Comparison of ENCODE assay signal across 8 mouse cellular contexts in the genomic region with DNA sequence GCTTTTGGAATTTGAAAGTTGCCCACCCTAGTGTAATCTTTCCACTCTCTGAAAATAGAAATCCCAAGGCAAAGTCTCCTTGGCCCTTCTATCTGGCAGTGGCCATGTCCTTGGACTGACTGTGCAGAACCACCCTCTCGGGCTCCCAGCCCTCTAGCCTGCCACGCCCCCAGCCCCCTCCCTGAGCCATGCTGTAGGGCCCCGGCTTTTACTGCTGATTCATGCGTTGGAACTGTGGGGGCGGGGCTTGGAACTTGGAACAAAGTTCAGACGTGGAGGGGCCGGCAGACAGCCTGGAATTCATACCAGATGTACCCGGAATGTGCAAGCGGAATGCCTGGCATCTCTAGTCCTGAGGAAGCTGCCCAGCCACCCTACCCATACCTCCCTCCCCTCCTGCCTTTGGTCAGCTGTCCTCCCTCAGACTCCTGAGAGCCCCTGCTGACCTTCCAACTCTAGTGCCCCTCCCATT. TPM values are rescaled to one million over a fixed set of nuclear protein-coding genes. Genes with fewer than 3 reads are reported as not detected.
DNase-seq lines count a peak whose midpoint lies in the region; ATAC-seq and TF ChIP-seq lines count a peak whose summit lies in the region.

No protein-coding gene starts in this region.

- H3K36me3 ChIP-seq in embryonic facial prominence, embryonic 11.5 days (replicated peaks; ENCODE audit: control insufficient read depth, insufficient read depth, low read depth, low read length): no peaks in the 10 kb centered on the region
- H3K36me3 ChIP-seq in kidney, adult 2 months (ENCODE audit: control insufficient read depth, insufficient read depth, low read length): peaks cover 16% of the 10 kb centered on the region
- H3K36me3 ChIP-seq in liver, embryonic 13.5 days: peaks cover 34% of the 10 kb centered on the region
- H3K36me3 ChIP-seq in neural tube, embryonic 11.5 days (ENCODE audit: control insufficient read depth, insufficient read depth, low read length): no peaks in the 10 kb centered on the region
- H3K36me3 ChIP-seq in testis, adult 2 months (ENCODE audit: control insufficient read depth, insufficient read depth, low read length): no peaks in the 10 kb centered on the region

- H3K4me3 ChIP-seq in embryonic facial prominence, embryonic 11.5 days (ENCODE audit: low read depth, low read length): peak overlapping the region; percentile 63; the same call in 1 of the 2 replicates
- peak overlapping the region; percentile 85 for H3K4me3 ChIP-seq in kidney, adult 2 months (ENCODE audit: insufficient read depth, low read depth, low read length)
- H3K4me3 ChIP-seq in liver, embryonic 13.5 days (replicated peaks): peak overlapping the region; percentile 92
- no peak overlapping the region; the same call in 1 of the 2 replicates for H3K4me3 ChIP-seq in neural tube, embryonic 11.5 days (ENCODE audit: low read depth, low read length)
- H3K4me3 ChIP-seq in testis, adult 2 months (ENCODE audit: control insufficient read depth, low read depth, low read length): peak overlapping the region; percentile 85

- H3K27me3 ChIP-seq in embryonic facial prominence, embryonic 11.5 days (ENCODE audit: control insufficient read depth, insufficient read depth, low read length): no peaks in the 10 kb centered on the region
- H3K27me3 ChIP-seq in kidney, adult 2 months (replicated peaks; ENCODE audit: control insufficient read depth, insufficient read depth, low read length): no peaks in the 10 kb centered on the region
- H3K27me3 ChIP-seq in liver, embryonic 13.5 days: no peaks in the 10 kb centered on the region
- no peaks in the 10 kb centered on the region for H3K27me3 ChIP-seq in neural tube, embryonic 11.5 days (ENCODE audit: control insufficient read depth, insufficient read depth, low read length)
- H3K27me3 ChIP-seq in testis, adult 2 months (ENCODE audit: control insufficient read depth, insufficient read depth, low read length): no peaks in the 10 kb centered on the region

- H3K27ac ChIP-seq in embryonic facial prominence, embryonic 11.5 days (replicated peaks; ENCODE audit: low read depth, low read length): peak overlapping the region; percentile 44; the same call in 1 of the 2 replicates
- peak overlapping the region; percentile 99 for H3K27ac ChIP-seq in kidney, adult 2 months (ENCODE audit: insufficient read depth, low read depth, low read length)
- H3K27ac ChIP-seq in liver, embryonic 13.5 days: peak overlapping the region; percentile 100
- no peak overlapping the region for H3K27ac ChIP-seq in neural tube, embryonic 11.5 days (ENCODE audit: low read depth, low read length)
- H3K27ac ChIP-seq in testis, adult 2 months (ENCODE audit: control insufficient read depth, insufficient read depth, low read depth, low read length): peak overlapping the region; percentile 82

- H3K4me1 ChIP-seq in embryonic facial prominence, embryonic 11.5 days (ENCODE audit: control insufficient read depth, insufficient read depth, low read length): peaks cover 6% of the 10 kb centered on the region; the same call in 1 of the 2 replicates
- H3K4me1 ChIP-seq in kidney, adult 2 months (ENCODE audit: control insufficient read depth, insufficient read depth, low read length): peaks cover 37% of the 10 kb centered on the region
- peaks cover 74% of the 10 kb centered on the region for H3K4me1 ChIP-seq in liver, embryonic 13.5 days (replicated peaks)
- peaks cover 23% of the 10 kb centered on the region for H3K4me1 ChIP-seq in neural tube, embryonic 11.5 days (ENCODE audit: control insufficient read depth, insufficient read depth, low read length)
- H3K4me1 ChIP-seq in testis, adult 2 months (ENCODE audit: control insufficient read depth, insufficient read depth, low read length): peaks cover 38% of the 10 kb centered on the region

- H3K4me2 ChIP-seq in embryonic facial prominence, embryonic 11.5 days (ENCODE audit: low read depth, low read length): peak overlapping the region; percentile 95
- H3K4me2 ChIP-seq in liver, embryonic 13.5 days: peak overlapping the region; percentile 92
- peak overlapping the region; percentile 92 for H3K4me2 ChIP-seq in neural tube, embryonic 11.5 days (ENCODE audit: low read depth)

- no peak for ATAC-seq in embryonic facial prominence, embryonic 11.5 days (replicated peaks; ENCODE audit: insufficient number of reproducible peaks, low FRiP score, low TSS enrichment, low read depth)
- peak; percentile 58 for ATAC-seq in liver, embryonic 13.5 days (ENCODE audit: low read depth)
- no peak for ATAC-seq in neural tube, embryonic 11.5 days (ENCODE audit: insufficient read depth, low FRiP score, low TSS enrichment)

- TF ChIP-seq CTCF in kidney, adult 2 months (conservative IDR thresholded peaks at IDR 0.05; ENCODE audit: insufficient read depth, insufficient read length, low read depth, low read length): no peak
- TF ChIP-seq CTCF in testis, adult 2 months (IDR thresholded peaks at IDR 0.05; ENCODE audit: control insufficient read depth, insufficient read depth, insufficient replicate concordance, low read depth, low read length): no peak

- H3K9ac ChIP-seq in embryonic facial prominence, embryonic 11.5 days (replicated peaks; ENCODE audit: low read length): no peak overlapping the region; the same call in 1 of the 2 replicates
- H3K9ac ChIP-seq in liver, embryonic 13.5 days: peak overlapping the region; percentile 97
- H3K9ac ChIP-seq in neural tube, embryonic 11.5 days (ENCODE audit: low read length): no peak overlapping the region; the same call in 1 of the 2 replicates

- WGBS in embryonic facial prominence, embryonic 11.5 days: 2% methylated on average over 9 of the region's 9 CpGs
- WGBS in kidney, adult 2 months: 3% methylated on average over 9 of the region's 9 CpGs
- WGBS in liver, embryonic 13.5 days (ENCODE audit: insufficient replicate concordance): 4% methylated on average over 9 of the region's 9 CpGs
- WGBS in neural tube, embryonic 11.5 days: 2% methylated on average over 9 of the region's 9 CpGs

- no peak for TF ChIP-seq POLR2A in kidney, adult 2 months (IDR thresholded peaks at IDR 0.05; ENCODE audit: low read depth, low read length)
- TF ChIP-seq POLR2A in testis, adult 2 months (IDR thresholded peaks at IDR 0.05; ENCODE audit: control insufficient read depth, low read depth, low read length): 0 out of 2 replicates have a peak, but pooled peaks have one; percentile 31

- H3K9me3 ChIP-seq in embryonic facial prominence, embryonic 11.5 days (replicated peaks; ENCODE audit: control insufficient read depth, low read length): no peaks in the 10 kb centered on the region
- no peaks in the 10 kb centered on the region for H3K9me3 ChIP-seq in liver, embryonic 13.5 days (replicated peaks)
- H3K9me3 ChIP-seq in neural tube, embryonic 11.5 days (ENCODE audit: control insufficient read depth, low read length): no peaks in the 10 kb centered on the region

- DNase-seq in 3T3-L1 (ENCODE audit: low read depth, low spot score): peak; percentile 99
- peak; percentile 95 for DNase-seq in adrenal gland, adult 8-10 months
- DNase-seq in embryonic facial prominence, embryonic 11.5 days (ENCODE audit: low spot score): peak; percentile 95
- DNase-seq in heart, adult 8-10 months (ENCODE audit: low spot score): peak; percentile 90
- peak; percentile 98 for DNase-seq in kidney, adult 2 months
- DNase-seq in liver, embryonic 13.5 days: peak; percentile 91
- DNase-seq in neural tube, embryonic 11.5 days (ENCODE audit: low spot score): peak; percentile 78

RNA-seq across cellular contexts. Expression of a gene that starts 1.4 kb away (rescaled TPM):
- total RNA-seq in adrenal gland, adult 8-10 months (2022): 10 to 100 TPM; 10.1 to 16.7 (median 13.1) TPM
- polyA plus RNA-seq in embryonic facial prominence, embryonic 11.5 days (2014; fragmentation: Nextera tagmentation; extraction: Ambion mirVana): 12.5 and 15.4 TPM in 2 replicates
- 1 to 10 TPM; 2.8 to 5.1 (median 4.0) TPM for total RNA-seq in heart, adult 8-10 months (2022)
- polyA plus RNA-seq in kidney, adult 2 months (2012; rRNA removed): 14.2 and 14.6 TPM in 2 replicates
- polyA plus RNA-seq in liver, embryonic 13.5 days (2015; fragmentation: Nextera tagmentation; extraction: Ambion mirVana): 18.7 and 18.8 TPM in 2 replicates
- polyA plus RNA-seq in neural tube, embryonic 11.5 days (2014; fragmentation: Nextera tagmentation; extraction: Ambion mirVana): 8.7 and 11.0 TPM in 2 replicates
- 6.8 and 7.3 TPM in 2 replicates for polyA plus RNA-seq in testis, adult 2 months (2012; rRNA removed)

RNA-seq across cellular contexts. Expression of a gene that starts 8.4 kb away (rescaled TPM):
- 10 to 100 TPM; 19.3 to 21.7 (median 20.2) TPM for total RNA-seq in adrenal gland, adult 8-10 months (2022)
- polyA plus RNA-seq in embryonic facial prominence, embryonic 11.5 days (2014; fragmentation: Nextera tagmentation; extraction: Ambion mirVana): 2.3 and 4.1 TPM in 2 replicates
- 10 to 100 TPM in 1 of 4 experiments, 1 to 10 TPM in 3; 7.9 to 10.1 (median 8.8) TPM for total RNA-seq in heart, adult 8-10 months (2022)
- polyA plus RNA-seq in kidney, adult 2 months (2012; rRNA removed): 17.7 and 21.0 TPM in 2 replicates
- 18.5 and 21.3 TPM in 2 replicates for polyA plus RNA-seq in liver, embryonic 13.5 days (2015; fragmentation: Nextera tagmentation; extraction: Ambion mirVana)
- polyA plus RNA-seq in neural tube, embryonic 11.5 days (2014; fragmentation: Nextera tagmentation; extraction: Ambion mirVana): 5.3 and 6.2 TPM in 2 replicates
- 4.1 and 5.1 TPM in 2 replicates for polyA plus RNA-seq in testis, adult 2 months (2012; rRNA removed)

RNA-seq across cellular contexts. Expression of a gene that starts 23.5 kb away (rescaled TPM):
- total RNA-seq in adrenal gland, adult 8-10 months (2022): under 1 TPM in 3 of 4 experiments, not detected in 1; 0.31 to 0.41 (median 0.38) TPM
- polyA plus RNA-seq in embryonic facial prominence, embryonic 11.5 days (2014; fragmentation: Nextera tagmentation; extraction: Ambion mirVana): 0.34 TPM in 1 of 2 replicates, not detected in the other
- not detected for total RNA-seq in heart, adult 8-10 months (2022)
- polyA plus RNA-seq in kidney, adult 2 months (2012; rRNA removed): 126 and 141 TPM in 2 replicates
- 372 and 430 TPM in 2 replicates for polyA plus RNA-seq in liver, embryonic 13.5 days (2015; fragmentation: Nextera tagmentation; extraction: Ambion mirVana)
- 0.15 and 0.17 TPM in 2 replicates for polyA plus RNA-seq in neural tube, embryonic 11.5 days (2014; fragmentation: Nextera tagmentation; extraction: Ambion mirVana)
- 0.29 and 0.33 TPM in 2 replicates for polyA plus RNA-seq in testis, adult 2 months (2012; rRNA removed)

RNA-seq across cellular contexts. Expression of a gene that starts 23.7 kb away (rescaled TPM):
- total RNA-seq in adrenal gland, adult 8-10 months (2022): 100 to 1,000 TPM; 155 to 170 (median 167) TPM
- 102 and 103 TPM in 2 replicates for polyA plus RNA-seq in embryonic facial prominence, embryonic 11.5 days (2014; fragmentation: Nextera tagmentation; extraction: Ambion mirVana)
- total RNA-seq in heart, adult 8-10 months (2022): 10 to 100 TPM; 92.4 to 99.5 (median 94.6) TPM
- polyA plus RNA-seq in kidney, adult 2 months (2012; rRNA removed): 88.0 and 92.7 TPM in 2 replicates
- 28.2 and 31.5 TPM in 2 replicates for polyA plus RNA-seq in liver, embryonic 13.5 days (2015; fragmentation: Nextera tagmentation; extraction: Ambion mirVana)
- polyA plus RNA-seq in neural tube, embryonic 11.5 days (2014; fragmentation: Nextera tagmentation; extraction: Ambion mirVana): 113 and 123 TPM in 2 replicates
- polyA plus RNA-seq in testis, adult 2 months (2012; rRNA removed): 45.6 and 48.8 TPM in 2 replicates

RNA-seq across cellular contexts. Expression of a gene that starts 40.4 kb away (rescaled TPM):
- 10 to 100 TPM in 3 of 4 experiments, 1 to 10 TPM in 1; 9.0 to 31.5 (median 14.5) TPM for total RNA-seq in adrenal gland, adult 8-10 months (2022)
- 193 and 206 TPM in 2 replicates for polyA plus RNA-seq in embryonic facial prominence, embryonic 11.5 days (2014; fragmentation: Nextera tagmentation; extraction: Ambion mirVana)
- 10 to 100 TPM; 13.2 to 18.3 (median 16.8) TPM for total RNA-seq in heart, adult 8-10 months (2022)
- 17.2 and 29.9 TPM in 2 replicates for polyA plus RNA-seq in kidney, adult 2 months (2012; rRNA removed)
- polyA plus RNA-seq in liver, embryonic 13.5 days (2015; fragmentation: Nextera tagmentation; extraction: Ambion mirVana): 179 and 181 TPM in 2 replicates
- polyA plus RNA-seq in neural tube, embryonic 11.5 days (2014; fragmentation: Nextera tagmentation; extraction: Ambion mirVana): 84.0 and 87.0 TPM in 2 replicates
- 13.2 and 13.3 TPM in 2 replicates for polyA plus RNA-seq in testis, adult 2 months (2012; rRNA removed)

Comparison
In these comparisons a context has a peak if more than half of its experiments do, and no peak if none do; other contexts are left out.
1. RNA of a gene that starts 23.5 kb away (polyA plus RNA-seq): 372 to 430 TPM in liver, embryonic 13.5 days and 126 to 141 TPM in kidney, adult 2 months; 0.34 TPM in embryonic facial prominence, embryonic 11.5 days, 0.29 to 0.33 TPM in testis, adult 2 months and 0.15 to 0.17 TPM in neural tube, embryonic 11.5 days; every median in the first group is over 10 times any median in the second.
2. Peak in every context shown above with its lines, with median percentiles within 50 percentile points of each other: DNase-seq and H3K4me2 ChIP-seq.